In the genomic region with DNA sequence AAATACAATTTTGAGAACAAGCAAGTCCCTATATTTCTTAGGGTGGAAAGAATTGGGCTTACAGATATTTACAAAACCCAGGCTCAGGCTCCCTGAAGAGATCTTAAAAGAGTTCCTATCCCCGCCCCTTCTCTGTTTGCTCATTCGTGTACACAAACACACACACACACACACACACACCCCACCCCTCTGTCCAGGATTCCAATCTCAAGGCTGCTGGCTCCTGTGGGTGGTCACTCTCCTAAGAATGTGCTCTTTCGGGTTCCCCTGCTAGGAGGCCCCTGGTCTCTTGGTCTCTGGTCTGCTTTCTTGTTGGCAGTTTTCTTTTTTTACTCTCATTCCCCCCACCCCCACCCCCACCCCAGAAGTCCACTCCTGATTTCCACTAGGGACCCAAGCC, we compare ENCODE assay signal across 8 mouse cellular contexts. TPM values are rescaled to one million over a fixed set of nuclear protein-coding genes. Genes with fewer than 3 reads are reported as not detected.
DNase-seq lines count a peak whose midpoint lies in the region; ATAC-seq and TF ChIP-seq lines count a peak whose summit lies in the region.

No protein-coding gene starts in this region.

- peak overlapping the region; percentile 35 for H3K4me2 ChIP-seq in kidney, embryonic 15.5 days
- peak overlapping the region; percentile 19 for H3K4me2 ChIP-seq in neural tube, embryonic 11.5 days (ENCODE audit: low read depth)

- no peak for TF ChIP-seq CTCF in embryonic fibroblast, embryonic 13.5 days (IDR thresholded peaks at IDR 0.05; ENCODE audit: borderline replicate concordance, insufficient read depth, low read length)

- no peak for DNase-seq in kidney, postnatal 25 days
- DNase-seq in limb, embryonic 10.5 days (ENCODE audit: low spot score) = peak; percentile 60
- DNase-seq in neural tube, embryonic 11.5 days (ENCODE audit: low spot score) = peak; percentile 23
- DNase-seq in cerebellum, postnatal 14 days = no peak
- no peak for DNase-seq in layer of hippocampus, postnatal 25 days (ENCODE audit: extremely low spot score in 1 of 2, low spot score in 1 of 2)
- DNase-seq in c-Kit-positive CD71-positive TER-119-positive erythroid progenitor cells, embryonic 14.5 days (ENCODE audit: low spot score) = no peak

- H3K4me3 ChIP-seq in kidney, embryonic 15.5 days (replicated peaks) = 0 out of 2 replicates have a peak overlapping the region, but pooled peaks have one; percentile 2
- no peak overlapping the region for H3K4me3 ChIP-seq in embryonic fibroblast, embryonic 13.5 days (ENCODE audit: insufficient read depth, low read length)
- H3K4me3 ChIP-seq in limb, embryonic 10.5 days = peak overlapping the region; percentile 35
- H3K4me3 ChIP-seq in neural tube, embryonic 11.5 days (ENCODE audit: low read depth, low read length) = no peak overlapping the region

- no peak for TF ChIP-seq POLR2A in embryonic fibroblast, embryonic 13.5 days (IDR thresholded peaks at IDR 0.05; ENCODE audit: low read depth, low read length)

- no peaks in the 10 kb centered on the region for H3K9me3 ChIP-seq in kidney, embryonic 15.5 days (replicated peaks)
- no peaks in the 10 kb centered on the region for H3K9me3 ChIP-seq in limb, embryonic 10.5 days (replicated peaks)
- H3K9me3 ChIP-seq in neural tube, embryonic 11.5 days (ENCODE audit: control insufficient read depth, low read length) = no peaks in the 10 kb centered on the region

- no peaks in the 10 kb centered on the region for H3K27me3 ChIP-seq in kidney, embryonic 15.5 days
- no peaks in the 10 kb centered on the region for H3K27me3 ChIP-seq in limb, embryonic 10.5 days (ENCODE audit: low read depth, poor library complexity, severe bottlenecking)
- no peaks in the 10 kb centered on the region for H3K27me3 ChIP-seq in neural tube, embryonic 11.5 days (ENCODE audit: control insufficient read depth, insufficient read depth, low read length)

- ATAC-seq in kidney, embryonic 15.5 days (replicated peaks; ENCODE audit: low FRiP score) = peak; percentile 83
- ATAC-seq in neural tube, embryonic 11.5 days (ENCODE audit: insufficient read depth, low FRiP score, low TSS enrichment) = 0 out of 2 replicates have a peak, but pooled peaks have one; percentile 55

- no peak overlapping the region for H3K9ac ChIP-seq in kidney, embryonic 15.5 days
- peak overlapping the region; percentile 14; the same call in 1 of the 2 replicates for H3K9ac ChIP-seq in neural tube, embryonic 11.5 days (ENCODE audit: low read length)

- H3K36me3 ChIP-seq in kidney, embryonic 15.5 days = no peaks in the 10 kb centered on the region
- H3K36me3 ChIP-seq in limb, embryonic 10.5 days = no peaks in the 10 kb centered on the region
- H3K36me3 ChIP-seq in neural tube, embryonic 11.5 days (ENCODE audit: control insufficient read depth, insufficient read depth, low read length) = no peaks in the 10 kb centered on the region

- WGBS in kidney, embryonic 15.5 days = 17% methylated on average over 3 of the region's 3 CpGs
- WGBS in limb, embryonic 10.5 days = 23% methylated on average over 3 of the region's 3 CpGs
- WGBS in neural tube, embryonic 11.5 days = 27% methylated on average over 3 of the region's 3 CpGs

- peaks cover 17% of the 10 kb centered on the region for H3K4me1 ChIP-seq in kidney, embryonic 15.5 days
- H3K4me1 ChIP-seq in embryonic fibroblast, embryonic 13.5 days (ENCODE audit: control insufficient read depth, insufficient read depth, low read length) = peaks cover 13% of the 10 kb centered on the region
- peaks cover 43% of the 10 kb centered on the region for H3K4me1 ChIP-seq in limb, embryonic 10.5 days
- peaks cover 2% of the 10 kb centered on the region; the same call in 1 of the 2 replicates for H3K4me1 ChIP-seq in neural tube, embryonic 11.5 days (ENCODE audit: control insufficient read depth, insufficient read depth, low read length)

- H3K27ac ChIP-seq in kidney, embryonic 15.5 days = peak overlapping the region; percentile 88
- H3K27ac ChIP-seq in embryonic fibroblast, embryonic 13.5 days (ENCODE audit: insufficient read depth, low read length) = peak overlapping the region; percentile 62
- H3K27ac ChIP-seq in limb, embryonic 10.5 days = peak overlapping the region; percentile 90
- H3K27ac ChIP-seq in neural tube, embryonic 11.5 days (ENCODE audit: low read depth, low read length) = 0 out of 2 replicates have a peak overlapping the region, but pooled peaks have one; percentile 53

RNA-seq across cellular contexts. Expression of a gene that starts 41.7 kb away (rescaled TPM):
- 25.9 and 26.9 TPM in 2 replicates for polyA plus RNA-seq in kidney, embryonic 15.5 days (2015; fragmentation: Nextera tagmentation; extraction: Ambion mirVana)
- polyA plus RNA-seq in embryonic fibroblast, embryonic 13.5 days (2011; ENCODE audit: insufficient read length, low read depth, missing spikeins) = 65.4 and 81.6 TPM in 2 replicates
- 21.8 and 27.9 TPM in 2 replicates for polyA plus RNA-seq in limb, embryonic 10.5 days (2016; fragmentation: Nextera tagmentation; extraction: Ambion mirVana)
- polyA plus RNA-seq in neural tube, embryonic 11.5 days (2014; fragmentation: Nextera tagmentation; extraction: Ambion mirVana) = 17.2 and 18.4 TPM in 2 replicates
- 10 to 100 TPM; 32.5 to 38.4 TPM for total RNA-seq in layer of hippocampus, postnatal 25 days (2021)

Comparison
In these comparisons a context has a peak if more than half of its experiments do, and no peak if none do; other contexts are left out.
1. H3K4me3 ChIP-seq: peak in kidney, embryonic 15.5 days (single experiment) and limb, embryonic 10.5 days (single experiment); none in embryonic fibroblast, embryonic 13.5 days (single experiment) and neural tube, embryonic 11.5 days (single experiment).
2. DNase-seq: peak in limb, embryonic 10.5 days (single experiment) and neural tube, embryonic 11.5 days (single experiment); none in kidney, postnatal 25 days (0 of 2), cerebellum, postnatal 14 days (0 of 2), layer of hippocampus, postnatal 25 days (0 of 2) and c-Kit-positive CD71-positive TER-119-positive erythroid progenitor cells, embryonic 14.5 days (single experiment).
3. Peak in every context shown above with its lines, with median percentiles within 50 percentile points of each other: H3K27ac ChIP-seq.